Mouse (Mus musculus) embryonic facial prominence, embryonic 15.5 days (tissue): Measurements from ENCODE around the gene Slc17a7. TPM values are rescaled to one million over a fixed set of nuclear protein-coding genes. Genes with fewer than 3 reads are reported as not detected.

Source experiments
- ATAC-seq: fragments of 200-750 bp; cut with Nextera tagmentation; 2 replicates; pipeline ENCODE4 v1.8.0; 2017; ENCODE audit warnings: low read depth, moderate TSS enrichment; ENCODE audit not compliant: insufficient number of reproducible peaks, low FRiP score, low TSS enrichment
- H3K27ac ChIP-seq: fragments of 300-500 bp; sonication (generic); replicated peaks from 2 replicates; pipeline ENCODE4 v1.5.1; 2015; ENCODE audit warnings: mild to moderate bottlenecking, inconsistent platforms
- H3K27me3 ChIP-seq: fragments of 300-500 bp; sonication (generic); 2 replicates; pipeline ENCODE4 v1.6.1; 2015; ENCODE audit warnings: inconsistent platforms
- H3K36me3 ChIP-seq: fragments of 300-500 bp; sonication (generic); 2 replicates; pipeline ENCODE4 v1.6.1; 2015; ENCODE audit warnings: mild to moderate bottlenecking, inconsistent platforms
- H3K4me1 ChIP-seq: fragments of 300-500 bp; sonication (generic); 2 replicates; pipeline ENCODE4 v1.6.1; 2015; ENCODE audit warnings: inconsistent platforms
- H3K4me2 ChIP-seq: fragments of 300-500 bp; sonication (generic); replicated peaks from 2 replicates; pipeline ENCODE4 v1.6.1; 2015; ENCODE audit warnings: mild to moderate bottlenecking, inconsistent platforms
- H3K4me3 ChIP-seq: fragments of 300-500 bp; sonication (generic); replicated peaks from 2 replicates; pipeline ENCODE4 v1.5.1; 2015; ENCODE audit warnings: mild to moderate bottlenecking, inconsistent platforms
- H3K9ac ChIP-seq: fragments of 300-500 bp; sonication (generic); 2 replicates; pipeline ENCODE4 v1.6.1; 2015; ENCODE audit warnings: inconsistent platforms
- H3K9me3 ChIP-seq: fragments of 300-500 bp; sonication (generic); replicated peaks from 2 replicates; pipeline ENCODE4 v1.6.1; 2016; ENCODE audit warnings: inconsistent platforms
- WGBS: fragments of 180-500 bp; shearing (Covaris S2); methylation state at CpG from one replicate; pipeline ENCODE4 v1.1.7; 2015; 5-methylcytosine and 5-hydroxymethylcytosine counted together
- polyA plus RNA-seq: library from polyadenylated mRNA; unstranded; fragments of >200 nt; fragmentation: Nextera tagmentation; extraction: Ambion mirVana; gene quantifications from 2 replicates; pipeline ENCODE4 v1.2.1, GENCODE M21; 2015

The Slc17a7 gene
- polyA plus RNA-seq, 1 experiment from 2014 or later: 0.33 TPM

DNA sequence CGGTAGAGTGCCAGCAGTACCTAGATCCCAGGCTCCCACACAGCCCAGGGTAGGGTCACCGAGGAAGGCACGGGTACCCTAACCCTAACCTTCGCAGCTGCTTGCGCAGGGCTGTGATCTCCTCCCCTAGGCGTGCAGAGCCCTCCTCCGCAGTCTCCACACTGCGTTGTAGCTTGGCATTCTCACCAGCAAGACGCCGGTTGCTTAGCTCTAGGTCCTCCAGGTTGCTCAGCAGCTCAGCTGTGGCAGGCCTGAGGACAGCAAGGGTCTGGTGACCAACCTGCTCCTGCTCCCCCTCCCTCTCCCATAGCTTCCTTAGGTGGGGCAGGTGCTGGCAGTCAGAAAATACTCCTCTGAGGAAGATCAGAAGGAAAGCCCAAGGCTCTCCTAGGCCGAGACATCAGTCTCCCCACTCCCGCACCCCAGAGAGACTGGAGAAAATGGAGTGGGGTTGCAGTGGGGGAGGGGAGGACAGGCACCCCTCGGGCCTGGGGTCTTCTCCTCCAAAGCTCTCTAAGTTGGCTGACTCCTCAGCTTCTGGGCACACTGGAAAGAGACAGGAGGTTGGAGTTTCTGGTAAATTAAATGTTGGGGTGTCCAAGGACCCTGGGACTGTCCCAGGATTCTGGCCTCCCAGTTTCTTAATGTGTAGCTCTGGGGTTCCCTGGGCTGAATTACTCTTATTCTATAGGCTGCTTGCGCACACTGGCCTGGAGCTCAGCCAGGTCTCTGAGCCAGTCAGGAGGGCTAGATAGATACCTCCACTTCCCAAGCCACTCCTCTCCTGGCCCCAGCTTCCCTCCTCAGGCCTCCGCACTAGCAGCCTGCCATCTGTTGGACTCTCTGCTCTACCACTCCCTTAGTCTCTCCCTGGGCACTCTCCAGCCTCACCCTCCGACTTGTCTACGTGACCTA, 30.4 kb downstream of the Slc17a7 start:
- Histone ChIP-seq H3K4me2 (no peak overlapping the region), H3K36me3 (no peaks in the 10 kb centered on the region), H3K4me1 (peaks cover 18% of the 10 kb centered on the region), H3K27ac (no peak overlapping the region), H3K4me3 (no peak overlapping the region), H3K9me3 (no peaks in the 10 kb centered on the region), H3K27me3 (peaks cover 14% of the 10 kb centered on the region), H3K9ac (no peak overlapping the region)
- 66% methylated on average over 17 of the region's 17 CpGs for WGBS
- no peak for ATAC-seq

DNA sequence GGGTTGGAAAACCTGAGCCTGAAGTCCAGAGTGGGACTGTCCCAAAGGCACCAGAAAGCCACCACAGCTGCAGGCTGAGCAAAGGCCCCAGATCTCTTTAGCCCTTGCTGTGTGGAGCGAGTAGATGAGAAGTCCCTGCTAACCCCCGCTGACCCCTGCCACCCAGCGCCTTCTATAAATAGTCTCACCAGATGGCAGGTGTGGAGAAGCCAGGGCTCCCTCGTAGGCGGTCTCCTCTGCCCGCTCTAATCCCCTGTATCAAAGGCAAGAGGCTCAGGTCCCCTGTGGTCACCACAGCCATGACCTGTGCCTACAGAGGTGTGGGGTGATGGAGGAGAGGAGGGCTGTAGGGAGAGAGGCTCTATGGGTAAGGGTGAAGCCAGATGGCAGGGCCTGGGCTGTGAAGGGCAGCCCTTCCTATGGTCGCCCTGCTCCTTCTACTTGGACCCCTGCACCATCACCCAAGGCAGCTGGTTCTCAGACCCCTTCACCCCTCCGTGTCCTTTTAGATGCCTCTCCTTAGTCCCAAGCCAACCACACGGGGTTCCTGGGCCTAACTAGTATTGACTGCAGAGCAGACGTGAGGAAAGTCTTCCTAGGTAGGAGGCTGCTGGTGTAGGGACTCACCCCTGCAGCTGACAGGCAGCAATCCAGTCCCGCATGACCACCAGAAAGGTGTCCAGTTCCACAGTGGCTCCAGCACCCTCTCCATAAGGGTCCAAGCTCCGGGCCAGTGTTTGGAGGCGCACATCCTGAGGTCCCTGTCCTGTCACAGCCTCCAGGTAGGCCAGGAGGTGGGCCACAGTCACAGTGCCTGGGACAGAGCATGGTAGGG, 31.8 kb downstream of the Slc17a7 start:
- Histone ChIP-seq H3K4me2 (no peak overlapping the region), H3K27ac (no peak overlapping the region), H3K27me3 (peaks cover 5% of the 10 kb centered on the region; the same call in 1 of the 2 replicates), H3K9ac (0 out of 2 replicates have a peak overlapping the region, but pooled peaks have one; percentile 21), H3K4me3 (no peak overlapping the region), H3K4me1 (peaks cover 18% of the 10 kb centered on the region), H3K9me3 (no peaks in the 10 kb centered on the region), H3K36me3 (no peaks in the 10 kb centered on the region)
- 60% methylated on average over 13 of the region's 13 CpGs for WGBS
- ATAC-seq: no peak

DNA sequence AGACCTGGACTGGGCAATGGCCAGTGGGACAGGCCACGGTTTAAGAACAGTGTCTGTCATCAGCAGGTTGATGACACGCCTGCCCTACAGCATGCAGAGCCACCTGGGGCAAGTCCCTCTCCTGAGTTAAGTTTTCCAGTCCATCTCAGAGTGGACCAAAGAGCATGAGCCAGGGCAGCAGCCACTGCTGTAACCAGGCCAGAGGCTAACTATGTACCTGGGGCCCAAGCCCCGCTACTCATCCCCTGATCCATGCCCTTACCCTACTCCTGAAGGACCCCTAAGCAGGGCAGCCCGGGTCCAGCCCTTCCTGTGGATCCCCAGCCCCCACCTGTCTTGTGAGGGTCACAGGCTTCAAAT, 32.4 kb downstream of the Slc17a7 start:
- Histone ChIP-seq H3K36me3 (no peaks in the 10 kb centered on the region), H3K9ac (0 out of 2 replicates have a peak overlapping the region, but pooled peaks have one; percentile 21), H3K9me3 (no peaks in the 10 kb centered on the region), H3K4me1 (peaks cover 18% of the 10 kb centered on the region), H3K4me2 (no peak overlapping the region), H3K27me3 (peaks cover under 1% of the 10 kb centered on the region; the same call in 1 of the 2 replicates), H3K27ac (no peak overlapping the region), H3K4me3 (no peak overlapping the region)
- ATAC-seq: no peak
- 77% methylated on average over 4 of the region's 4 CpGs for WGBS

DNA sequence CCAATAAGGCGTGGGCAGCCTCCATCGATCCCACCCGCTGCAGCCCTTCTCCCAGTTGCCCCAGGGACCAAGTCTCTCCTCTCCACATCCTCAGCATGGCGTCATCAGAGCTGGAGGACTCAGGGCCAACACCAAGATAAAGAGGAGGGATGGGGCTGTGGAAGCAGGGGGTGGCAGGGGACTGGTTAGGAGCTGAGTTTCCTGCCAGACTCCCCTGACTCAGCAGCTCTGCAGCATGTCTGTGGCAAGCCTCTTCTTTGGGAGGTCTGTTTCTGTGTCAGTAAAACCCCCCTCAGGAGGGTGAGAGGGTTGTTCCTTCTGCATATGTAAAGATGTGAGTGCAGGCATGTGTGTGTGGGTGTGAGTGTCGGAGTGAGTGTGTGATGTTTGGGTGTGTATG, 33.2 kb downstream of the Slc17a7 start:
- 59% methylated on average over 5 of the region's 5 CpGs for WGBS
- Histone ChIP-seq H3K9ac (no peak overlapping the region), H3K36me3 (no peaks in the 10 kb centered on the region), H3K9me3 (no peaks in the 10 kb centered on the region), H3K4me3 (no peak overlapping the region), H3K27ac (no peak overlapping the region), H3K4me1 (peaks cover 12% of the 10 kb centered on the region; the same call in 1 of the 2 replicates), H3K4me2 (no peak overlapping the region), H3K27me3 (no peaks in the 10 kb centered on the region; the same call in 1 of the 2 replicates)
- ATAC-seq: no peak

DNA sequence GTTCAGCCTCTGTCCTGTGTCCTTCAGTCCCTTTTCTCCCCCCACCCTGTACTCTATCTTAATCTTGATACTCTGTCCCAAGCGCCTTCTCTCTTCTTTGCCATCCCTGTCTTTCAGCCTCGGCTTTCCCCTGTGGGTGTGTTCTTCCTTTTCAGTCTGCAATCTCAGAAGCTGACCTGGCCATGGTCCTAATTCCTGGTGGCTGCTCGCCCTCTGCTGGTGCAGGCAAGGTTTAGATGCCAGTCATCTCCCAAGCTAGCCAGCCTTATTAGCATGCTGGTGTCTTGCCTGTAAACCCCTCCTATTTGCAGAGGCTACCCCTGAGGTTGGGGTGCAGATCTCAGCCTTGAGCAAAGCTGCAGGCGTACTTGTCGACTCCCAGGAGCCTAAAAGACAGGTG, 34.7 kb downstream of the Slc17a7 start:
- no peak for ATAC-seq
- H3K9me3 ChIP-seq: no peaks in the 10 kb centered on the region
- H3K36me3 ChIP-seq: no peaks in the 10 kb centered on the region
- H3K4me2 ChIP-seq: no peak overlapping the region
- H3K27me3 ChIP-seq: peaks cover 4% of the 10 kb centered on the region
- 0 out of 2 replicates have a peak, but pooled peaks cover 10% of the 10 kb centered on the region for H3K4me1 ChIP-seq
- H3K4me3 ChIP-seq: no peak overlapping the region
- no peak overlapping the region for H3K9ac ChIP-seq
- no peak overlapping the region for H3K27ac ChIP-seq
- 10% methylated on average over 5 of the region's 5 CpGs for WGBS

DNA sequence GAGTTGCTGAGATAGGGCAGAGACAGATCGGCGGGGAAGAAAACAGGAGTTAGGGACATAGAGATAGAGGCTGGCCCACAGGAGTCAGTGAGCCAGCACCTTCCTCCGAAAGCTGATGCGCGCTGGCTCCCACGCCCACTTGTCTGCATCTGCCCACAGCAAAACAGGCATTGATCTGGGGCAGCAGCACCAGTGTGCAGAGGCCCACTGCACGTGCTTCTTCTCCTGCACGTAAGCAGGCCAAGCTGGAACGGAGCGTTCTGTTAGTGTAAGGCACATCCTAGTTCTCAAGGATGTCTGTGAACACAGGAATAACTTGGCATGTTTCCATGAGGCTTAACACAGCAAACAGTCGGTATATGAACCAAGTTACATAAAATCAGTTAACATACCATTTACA, 35.2 kb downstream of the Slc17a7 start:
- H3K27me3 ChIP-seq: peaks cover 4% of the 10 kb centered on the region
- H3K27ac ChIP-seq: no peak overlapping the region
- WGBS: 76% methylated on average over 11 of the region's 11 CpGs
- H3K4me1 ChIP-seq: 0 out of 2 replicates have a peak, but pooled peaks cover 10% of the 10 kb centered on the region
- H3K4me2 ChIP-seq: no peak overlapping the region
- ATAC-seq: no peak
- no peak overlapping the region for H3K9ac ChIP-seq
- H3K36me3 ChIP-seq: no peaks in the 10 kb centered on the region
- no peak overlapping the region for H3K4me3 ChIP-seq
- H3K9me3 ChIP-seq: no peaks in the 10 kb centered on the region

DNA sequence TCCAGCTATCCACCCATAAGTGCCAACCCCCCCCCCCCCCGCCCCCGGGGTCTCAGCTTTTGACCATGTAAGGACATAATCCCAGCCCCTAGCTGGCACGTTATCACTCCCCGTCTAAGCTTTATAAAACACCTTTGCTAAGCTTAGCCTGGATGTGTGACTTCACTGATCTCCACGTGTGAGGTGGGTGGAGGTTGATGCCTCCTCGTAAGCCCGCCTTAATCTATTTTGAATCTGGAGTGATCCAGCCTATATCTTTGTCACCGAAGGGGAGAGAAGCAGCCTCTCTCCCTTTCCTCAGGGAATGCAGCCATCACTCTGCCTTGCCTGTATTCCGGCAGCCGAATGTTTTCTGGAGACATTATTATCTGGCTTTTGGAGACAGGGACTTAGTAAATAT, 38.9 kb downstream of the Slc17a7 start:
- 50% methylated on average over 10 of the region's 10 CpGs for WGBS
- Histone ChIP-seq H3K36me3 (no peaks in the 10 kb centered on the region), H3K4me1 (0 out of 2 replicates have a peak, but pooled peaks cover 16% of the 10 kb centered on the region), H3K27me3 (peaks cover 4% of the 10 kb centered on the region; the same call in 1 of the 2 replicates), H3K4me2 (no peak overlapping the region), H3K4me3 (no peak overlapping the region), H3K9me3 (no peaks in the 10 kb centered on the region), H3K9ac (no peak overlapping the region), H3K27ac (no peak overlapping the region)
- no peak for ATAC-seq

DNA sequence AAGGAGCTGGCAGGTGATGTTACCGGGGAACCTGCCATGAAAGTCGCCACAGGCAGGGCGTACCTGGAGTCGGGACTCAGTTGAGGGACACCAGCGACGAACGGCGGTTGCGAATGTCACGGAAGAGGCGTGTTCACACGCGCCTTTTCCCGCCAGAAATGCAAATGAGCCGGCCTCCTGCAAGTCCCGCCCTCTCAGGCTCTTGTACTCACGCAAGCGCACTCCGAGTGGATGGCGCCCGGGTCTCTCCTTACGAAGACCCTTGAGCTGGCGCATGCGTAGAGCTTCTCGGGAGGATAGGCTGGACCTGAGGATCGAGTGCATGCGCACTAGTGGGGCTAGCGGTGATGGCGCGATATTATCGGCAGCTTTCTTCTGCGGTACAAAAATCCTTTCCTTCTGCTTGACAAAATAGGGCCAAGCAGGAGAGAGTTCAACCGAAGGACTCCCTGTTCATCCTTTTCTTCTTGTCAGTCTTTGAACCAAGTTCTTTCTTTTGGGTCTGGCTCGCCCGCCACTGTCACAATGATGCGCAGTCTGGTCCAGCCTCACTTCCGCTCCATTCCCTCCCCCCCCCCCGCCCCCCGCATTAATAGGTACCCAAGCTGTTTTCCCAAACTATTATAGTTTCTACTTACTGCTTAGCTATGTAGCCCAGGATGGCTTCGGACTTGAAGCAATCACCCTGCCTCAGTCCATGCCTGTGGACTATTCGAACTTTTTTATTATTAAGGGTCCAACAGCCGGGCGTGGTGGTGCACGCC, 40.8 kb downstream of the Slc17a7 start, which contains the start of gene Ccdc155:
Gene Ccdc155 (minus strand): TSS at position 513 of the 764 bp plus-strand sequence.
- Histone ChIP-seq H3K27ac (no peak within 1 kb of the TSS), H3K9me3 (no peaks in the 10 kb centered on the region), H3K27me3 (peaks cover 4% of the 10 kb centered on the region; the same call in 1 of the 2 replicates), H3K36me3 (no peaks in the 10 kb centered on the region), H3K4me3 (peak within 1 kb of the TSS; percentile 49), H3K4me2 (peak within 1 kb of the TSS; percentile 56), H3K4me1 (0 out of 2 replicates have a peak, but pooled peaks cover 6% of the 10 kb centered on the region), H3K9ac (no peak within 1 kb of the TSS; the same call in 1 of the 2 replicates)
- 7% methylated on average over 44 of the region's 44 CpGs for WGBS
- ATAC-seq: peak; percentile 95

DNA sequence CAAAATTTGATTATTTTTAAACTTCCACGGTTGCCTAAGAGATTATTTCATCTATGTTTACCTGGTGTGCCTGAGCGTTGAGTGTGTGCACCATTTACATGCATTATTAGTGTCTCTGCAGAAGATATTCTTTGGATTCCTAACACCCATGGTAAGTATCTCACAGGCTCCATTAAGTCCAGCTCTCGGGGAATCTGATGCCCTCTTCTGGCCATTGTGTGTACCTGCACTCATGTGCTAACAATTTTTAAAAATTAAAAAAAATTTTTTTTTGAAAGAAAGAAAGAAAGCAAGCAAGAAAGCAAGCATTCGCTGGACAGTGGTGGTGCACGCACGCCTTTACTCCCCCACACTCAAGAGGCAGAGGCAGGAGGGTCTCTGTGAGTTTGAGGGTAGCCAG, 44.5 kb downstream of the Slc17a7 start:
- Histone ChIP-seq H3K4me3 (no peak overlapping the region), H3K36me3 (no peaks in the 10 kb centered on the region), H3K27me3 (peaks cover 20% of the 10 kb centered on the region), H3K27ac (no peak overlapping the region), H3K9ac (no peak overlapping the region), H3K4me2 (no peak overlapping the region), H3K9me3 (no peaks in the 10 kb centered on the region), H3K4me1 (peaks cover 9% of the 10 kb centered on the region; the same call in 1 of the 2 replicates)
- ATAC-seq: no peak
- WGBS: 79% methylated on average over 6 of the region's 6 CpGs

DNA sequence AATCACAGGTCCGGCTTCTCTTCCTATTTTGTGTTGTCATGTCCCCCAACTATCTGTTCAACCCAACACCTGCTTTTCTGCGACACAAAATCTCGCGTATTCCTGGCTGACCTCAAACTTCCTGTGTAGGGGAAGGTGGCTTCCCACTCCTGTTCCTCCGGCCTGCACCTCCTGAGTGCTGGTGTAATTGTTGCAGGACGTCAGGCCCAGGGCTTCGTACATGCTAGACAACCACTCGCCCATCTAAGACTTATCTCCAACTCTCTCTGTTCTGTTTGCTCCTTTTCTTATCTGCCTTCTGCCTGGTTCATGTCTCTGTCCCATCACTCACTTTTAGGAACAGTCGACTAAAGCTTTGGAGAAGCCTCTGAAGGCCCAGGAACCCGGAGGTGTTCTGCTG, 47.3 kb downstream of the Slc17a7 start:
- 0 out of 2 replicates have a peak overlapping the region, but pooled peaks have one; percentile 37 for H3K4me2 ChIP-seq
- H3K9me3 ChIP-seq: no peaks in the 10 kb centered on the region
- H3K4me1 ChIP-seq: peaks cover 7% of the 10 kb centered on the region
- no peak overlapping the region for H3K27ac ChIP-seq
- WGBS: 70% methylated on average over 10 of the region's 10 CpGs
- ATAC-seq: no peak
- no peaks in the 10 kb centered on the region for H3K36me3 ChIP-seq
- H3K27me3 ChIP-seq: peaks cover 20% of the 10 kb centered on the region
- H3K9ac ChIP-seq: no peak overlapping the region
- H3K4me3 ChIP-seq: 0 out of 2 replicates have a peak overlapping the region, but pooled peaks have one; percentile 22
